Mouse (Mus musculus) midbrain, embryonic 10.5 days (tissue): ENCODE data around the gene Dpp3. TPM values are rescaled to one million over a fixed set of nuclear protein-coding genes. Genes with fewer than 3 reads are reported as not detected.
"Not testable (repeated sequence)": the region's sequence is repeated elsewhere in the genome, so short reads cannot be mapped to it uniquely, and the experiment has no call there.

ENCODE experiments used
- DNase-seq: peaks from one replicate; pipeline ENCODE4 v3.0.0-alpha.2; 2017; ENCODE audit warnings: low spot score
- H3K27ac ChIP-seq: fragments of 300-500 bp; sonication (generic); replicated peaks from 2 replicates; pipeline ENCODE4 v1.5.1; 2016; ENCODE audit warnings: mild to moderate bottlenecking
- H3K27me3 ChIP-seq: fragments of 300-500 bp; sonication (generic); 2 replicates; pipeline ENCODE4 v1.6.1; 2016; ENCODE audit warnings: low read depth, mild to moderate bottlenecking; ENCODE audit not compliant: poor library complexity, severe bottlenecking
- H3K36me3 ChIP-seq: fragments of 300-500 bp; sonication (generic); 2 replicates; pipeline ENCODE4 v1.6.1; 2016; ENCODE audit warnings: mild to moderate bottlenecking, moderate library complexity
- H3K4me1 ChIP-seq: fragments of 300-500 bp; sonication (generic); 2 replicates; pipeline ENCODE4 v1.6.1; 2016
- H3K4me3 ChIP-seq: fragments of 300-500 bp; sonication (generic); 2 replicates; pipeline ENCODE4 v1.5.1; 2016; ENCODE audit warnings: mild to moderate bottlenecking, moderate library complexity
- H3K9me3 ChIP-seq: fragments of 300-500 bp; sonication (generic); replicated peaks from 2 replicates; pipeline ENCODE4 v1.6.1; 2016; ENCODE audit warnings: mild to moderate bottlenecking
- WGBS: fragments of 180-500 bp; shearing (Covaris S2); methylation state at CpG from one replicate; pipeline ENCODE4 v1.1.7; 2016; 5-methylcytosine and 5-hydroxymethylcytosine counted together
- polyA plus RNA-seq: library from polyadenylated mRNA; unstranded; fragments of >200 nt; fragmentation: Nextera tagmentation; extraction: Ambion mirVana; gene quantifications from 2 replicates; pipeline ENCODE4 v1.2.1, GENCODE M21; 2016

Dpp3 gene
- 197 and 214 TPM in 2 replicates for polyA plus RNA-seq

DNA sequence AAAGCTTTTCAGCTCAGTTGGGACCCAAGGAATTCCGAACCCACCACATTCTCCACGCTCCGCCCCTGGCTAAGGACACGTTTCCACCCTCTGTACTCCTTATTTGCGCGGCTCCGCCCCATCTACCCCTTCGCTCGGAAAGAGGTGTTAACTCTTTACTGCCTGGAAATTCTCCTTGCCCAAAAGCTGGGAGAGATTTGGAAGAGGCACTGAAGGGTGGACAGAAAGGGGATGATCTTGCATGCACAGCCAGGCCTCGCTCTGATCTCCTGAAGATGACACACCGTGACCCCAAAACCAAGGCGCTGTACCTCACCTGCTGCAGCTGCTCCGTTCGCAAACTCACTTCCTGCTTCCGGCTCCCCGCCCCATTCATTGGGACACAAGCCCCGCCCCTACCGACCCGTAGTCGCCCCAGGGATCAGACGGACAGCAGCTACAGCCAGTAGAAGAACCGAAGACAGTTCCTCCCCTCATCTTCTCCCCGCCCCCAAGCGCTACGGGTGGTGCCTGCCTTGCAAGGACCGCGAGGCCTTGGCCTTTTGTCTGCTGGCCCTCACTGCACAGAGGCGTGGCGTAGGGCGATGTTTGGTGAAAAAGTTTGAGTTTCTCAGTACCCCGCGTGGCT, at the start of gene Dpp3:
Gene Dpp3 (minus strand): TSS at position 384 of the 628 bp plus-strand sequence.
- Histone ChIP-seq H3K4me1 (peaks cover 26% of the 10 kb centered on the region), H3K9me3 (no peaks in the 10 kb centered on the region), H3K36me3 (peaks cover 35% of the 10 kb centered on the region), H3K4me3 (peak within 1 kb of the TSS; percentile 78), H3K27me3 (no peaks in the 10 kb centered on the region), H3K27ac (peak within 1 kb of the TSS; percentile 91)
- DNase-seq, result peak; percentile 100
- WGBS, result under 1% methylated on average over 32 of the region's 32 CpGs

DNA sequence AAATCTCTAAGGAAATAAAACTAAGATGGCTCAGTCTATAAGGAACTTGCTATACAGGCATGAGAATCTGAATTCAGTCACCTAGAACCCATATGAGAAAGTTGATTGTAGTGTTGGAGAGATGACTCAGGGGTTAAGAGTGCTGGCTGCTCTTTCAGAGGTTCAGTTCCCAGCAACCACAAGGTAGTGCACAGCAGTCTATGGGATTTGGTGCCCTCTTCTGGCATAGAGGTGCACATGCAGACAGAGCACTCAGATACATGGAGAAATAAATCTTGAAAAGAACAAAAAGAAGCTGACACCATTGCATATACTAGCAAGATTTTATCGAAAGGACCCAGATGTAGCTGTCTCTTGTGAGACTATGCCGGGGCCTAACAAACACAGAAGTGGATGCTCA, 40.1 kb upstream of the Dpp3 start:
- Histone ChIP-seq H3K4me1 (peaks cover 3% of the 10 kb centered on the region), H3K4me3 (no peak overlapping the region), H3K36me3 (peaks cover 39% of the 10 kb centered on the region), H3K27ac (no peak overlapping the region), H3K9me3 (no peaks in the 10 kb centered on the region), H3K27me3 (no peaks in the 10 kb centered on the region)
- no peak for DNase-seq
- WGBS, result 89% methylated on average over 2 of the region's 2 CpGs

DNA sequence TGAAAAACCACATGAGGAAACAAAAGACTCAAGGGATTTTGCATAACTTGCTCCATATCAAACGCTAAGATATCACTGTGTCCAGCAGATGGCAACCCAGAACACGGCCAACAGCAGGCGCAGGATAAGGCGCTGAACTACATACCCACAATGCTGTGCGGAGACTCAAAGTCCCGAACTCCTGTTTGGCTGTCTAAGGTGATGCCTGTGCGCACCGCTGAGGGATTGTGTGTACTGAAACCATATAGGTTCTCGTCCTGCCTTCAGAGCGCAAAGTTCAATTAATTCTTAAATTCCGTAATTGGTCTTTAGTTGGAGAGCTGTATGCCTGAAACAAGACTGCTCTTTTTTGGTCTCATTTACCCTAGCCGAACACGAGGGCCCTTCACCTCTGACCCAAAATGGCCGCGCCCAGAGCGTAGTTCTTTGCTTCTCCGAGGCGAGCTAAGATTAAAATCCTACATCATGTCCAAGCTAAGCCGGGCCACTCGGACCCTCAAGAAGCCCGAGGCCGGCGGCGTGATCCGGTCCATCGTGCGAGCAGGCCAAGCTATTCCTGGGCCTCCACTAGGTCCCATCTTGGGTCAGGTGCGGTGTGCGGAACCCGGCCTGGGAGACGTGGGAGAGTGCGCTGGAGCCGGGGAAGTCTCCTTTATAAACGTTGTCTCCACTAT, 34.0 kb upstream of the Dpp3 start, which contains the start of gene Mrpl11:
Gene Mrpl11 (plus strand): TSS at position 220 of the 674 bp plus-strand sequence.
- under 1% methylated on average over 34 of the region's 34 CpGs for WGBS
- H3K27ac ChIP-seq, result peak within 1 kb of the TSS; percentile 95
- peak within 1 kb of the TSS; percentile 90 for H3K4me3 ChIP-seq
- DNase-seq, result peak; percentile 90
- H3K9me3 ChIP-seq, result no peaks in the 10 kb centered on the region
- peaks cover 31% of the 10 kb centered on the region for H3K36me3 ChIP-seq
- peaks cover 10% of the 10 kb centered on the region for H3K4me1 ChIP-seq
- H3K27me3 ChIP-seq, result no peaks in the 10 kb centered on the region

GRCm38 (mm10) chr19:4948641-4949040, 20.6 kb upstream of the Dpp3 start:
- H3K36me3 ChIP-seq, DNase-seq, H3K27me3 ChIP-seq, H3K9me3 ChIP-seq, H3K27ac ChIP-seq, H3K4me3 ChIP-seq, H3K4me1 ChIP-seq: not testable (repeated sequence)
- WGBS, result 89% methylated on average over 9 of the region's 9 CpGs

DNA sequence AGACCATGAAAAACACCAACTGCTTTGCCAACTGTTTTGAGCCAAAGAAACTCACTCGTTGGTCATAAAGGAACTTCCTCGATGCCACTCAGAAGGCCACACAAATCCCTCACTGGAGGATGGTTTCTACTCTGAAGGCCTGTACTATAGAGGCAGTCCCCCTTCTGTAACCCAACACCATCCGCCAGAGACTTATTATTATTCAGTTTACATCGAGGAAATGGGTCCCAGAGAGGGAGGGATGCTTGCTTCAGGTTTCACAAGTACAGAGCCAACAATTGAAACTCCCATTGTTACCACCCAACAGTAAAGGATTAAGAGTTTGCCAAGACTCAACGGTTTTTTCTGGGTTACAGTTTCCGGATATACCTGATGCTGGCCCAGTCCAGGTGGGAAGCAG, 17.5 kb upstream of the Dpp3 start:
- Histone ChIP-seq H3K4me1 (peaks cover 17% of the 10 kb centered on the region), H3K27ac (no peak overlapping the region), H3K36me3 (no peaks in the 10 kb centered on the region), H3K9me3 (no peaks in the 10 kb centered on the region), H3K27me3 (peaks cover 23% of the 10 kb centered on the region), H3K4me3 (no peak overlapping the region)
- no peak for DNase-seq
- WGBS, result 47% methylated on average over 6 of the region's 6 CpGs

DNA sequence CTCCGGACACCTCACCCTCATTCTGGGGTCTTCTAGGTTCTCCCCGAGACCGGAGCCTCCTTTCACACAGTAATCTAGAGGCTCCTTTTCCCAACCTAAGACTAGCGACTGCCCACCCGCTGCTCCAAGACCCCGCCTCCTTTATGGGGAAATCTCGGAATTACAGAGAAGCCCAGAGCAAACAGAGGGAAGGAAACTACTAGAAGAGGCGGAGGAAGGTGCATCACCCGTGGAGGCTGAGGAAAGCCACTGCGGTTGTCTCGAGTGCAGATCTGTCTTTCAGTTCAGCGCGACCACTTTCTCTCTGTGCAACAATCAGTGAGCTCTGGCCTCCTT, 15.1 kb upstream of the Dpp3 start:
- peak overlapping the region; percentile 82 for H3K4me3 ChIP-seq
- no peaks in the 10 kb centered on the region for H3K36me3 ChIP-seq
- H3K27ac ChIP-seq, result peak overlapping the region; percentile 72; the same call in 1 of the 2 replicates
- WGBS, result 10% methylated on average over 13 of the region's 13 CpGs
- H3K9me3 ChIP-seq, result no peaks in the 10 kb centered on the region
- peak; percentile 21 for DNase-seq
- H3K27me3 ChIP-seq, result peaks cover 26% of the 10 kb centered on the region
- peaks cover 17% of the 10 kb centered on the region for H3K4me1 ChIP-seq

- Histone ChIP-seq H3K9me3 (no peaks in the 10 kb centered on the region), H3K4me3 (peak within 1 kb of the TSS; percentile 82), H3K4me1 (peaks cover 17% of the 10 kb centered on the region), H3K36me3 (no peaks in the 10 kb centered on the region), H3K27me3 (peaks cover 28% of the 10 kb centered on the region), H3K27ac (peak within 1 kb of the TSS; percentile 72)
- DNase-seq, result peak; percentile 87
- under 1% methylated on average over 55 of the region's 55 CpGs for WGBS
Measured at GRCm38 (mm10) chr19:4942551-4943252, 14.6 kb upstream of the Dpp3 start, which contains the start of gene Peli3. Gene Peli3 (minus strand): TSS chr19:4943127.

GRCm38 (mm10) chr19:4937444-4938310, 9.6 kb upstream of the Dpp3 start:
- Histone ChIP-seq H3K27ac (no peak overlapping the region), H3K4me3 (no peak overlapping the region), H3K27me3 (peaks cover 20% of the 10 kb centered on the region), H3K4me1 (peaks cover 7% of the 10 kb centered on the region), H3K9me3 (no peaks in the 10 kb centered on the region), H3K36me3 (no peaks in the 10 kb centered on the region)
- DNase-seq, result no peak
- whole genome bisulfite sequencing, result 89% methylated on average over 17 of the region's 17 CpGs

DNA sequence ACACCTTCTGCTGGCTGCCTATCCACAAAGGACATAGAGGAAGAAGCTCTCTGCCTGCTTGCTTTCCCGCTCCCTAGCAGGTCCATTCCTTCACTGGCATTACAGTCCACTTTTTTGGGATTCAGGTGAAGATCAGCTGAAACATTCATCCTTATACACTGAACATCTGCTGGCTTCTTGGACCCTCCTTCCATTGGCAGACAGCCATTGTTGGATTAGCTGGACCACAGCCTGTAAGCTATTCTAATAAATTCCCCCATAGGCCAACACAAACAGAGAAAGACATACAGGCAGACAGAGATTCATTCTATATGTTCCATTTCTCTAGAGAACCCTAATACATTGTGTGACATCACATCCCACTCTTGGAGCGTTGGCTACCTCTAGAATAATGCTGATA, 8.8 kb upstream of the Dpp3 start:
- no peaks in the 10 kb centered on the region for H3K36me3 ChIP-seq
- 89% methylated on average over 2 of the region's 2 CpGs for whole genome bisulfite sequencing
- DNase-seq, result no peak

GRCm38 (mm10) chr19:4928781-4929180, 694 bp upstream of the Dpp3 start:
- 63% methylated on average over 5 of the region's 5 CpGs for whole genome bisulfite sequencing

More for the DNA sequence above, 8.8 kb upstream of the Dpp3 start:
- no peak overlapping the region for H3K27ac ChIP-seq
- no peaks in the 10 kb centered on the region for H3K4me1 ChIP-seq
- H3K27me3 ChIP-seq, result peaks cover 13% of the 10 kb centered on the region
- no peak overlapping the region for H3K4me3 ChIP-seq
- H3K9me3 ChIP-seq, result no peaks in the 10 kb centered on the region

DNA sequence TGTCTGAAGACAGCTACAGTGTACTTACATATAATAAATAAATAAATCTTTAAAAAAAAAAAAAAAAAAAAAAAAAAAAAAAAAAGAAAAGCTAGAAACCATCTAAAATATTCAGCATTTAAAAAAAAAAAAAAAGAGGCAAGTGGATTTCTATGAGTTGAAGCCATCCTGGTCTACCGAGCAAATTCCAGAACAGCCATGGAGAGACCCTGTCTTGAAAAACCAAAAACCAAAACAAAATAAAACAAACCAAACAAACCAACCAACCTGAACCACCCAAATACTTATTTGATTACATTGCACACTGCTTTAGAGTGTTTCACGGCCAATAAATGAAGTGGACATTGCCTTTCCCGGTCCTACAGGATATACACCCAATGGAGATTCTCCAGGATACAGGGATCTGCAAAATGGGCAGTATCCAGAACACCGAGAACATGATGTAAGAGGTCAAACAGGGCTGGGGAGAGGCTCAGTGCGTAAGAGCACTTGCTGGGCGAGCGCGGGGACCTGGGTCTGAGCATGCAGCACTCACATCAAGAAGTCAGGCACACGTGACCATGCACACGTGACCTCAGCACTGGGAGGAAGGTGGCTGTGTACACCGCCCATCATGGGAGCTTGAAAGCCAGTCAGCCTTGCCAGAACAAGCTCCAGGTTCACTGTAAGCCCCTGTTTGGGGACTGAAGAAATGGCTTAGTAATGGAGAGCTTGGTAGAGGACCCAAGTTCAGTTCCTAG, 2.8 kb downstream of the Dpp3 start:
- peaks cover 63% of the 10 kb centered on the region for H3K36me3 ChIP-seq
- no peak for DNase-seq
- WGBS, result 95% methylated on average over 11 of the region's 11 CpGs

More at GRCm38 (mm10) chr19:4928781-4929180, 694 bp upstream of the Dpp3 start:
- no peak for DNase-seq
- H3K4me1 ChIP-seq, result peaks cover 26% of the 10 kb centered on the region
- peak overlapping the region; percentile 91 for H3K27ac ChIP-seq
- no peaks in the 10 kb centered on the region for H3K9me3 ChIP-seq
- H3K27me3 ChIP-seq, result no peaks in the 10 kb centered on the region
- H3K36me3 ChIP-seq, result peaks cover 28% of the 10 kb centered on the region
- H3K4me3 ChIP-seq, result peak overlapping the region; percentile 78

More for the DNA sequence above, 2.8 kb downstream of the Dpp3 start:
- Histone ChIP-seq H3K9me3 (no peaks in the 10 kb centered on the region), H3K4me3 (no peak overlapping the region), H3K27me3 (no peaks in the 10 kb centered on the region), H3K4me1 (peaks cover 26% of the 10 kb centered on the region), H3K27ac (no peak overlapping the region)
